Mouse (Mus musculus): ENCODE measurements around the gene Ccdc177. TPM values are rescaled to one million over a fixed set of nuclear protein-coding genes. Genes with fewer than 3 reads are reported as not detected.

Gene Ccdc177
- polyA plus RNA-seq, 1 experiment = not detected

GRCm38 (mm10) chr12:80801443-80801842 is 41.0 kb upstream of the Ccdc177 start:
- no peak for TF ChIP-seq USF1 (IDR thresholded peaks at IDR 0.05; ENCODE audit: low read depth)
- TF ChIP-seq CEBPB (IDR thresholded peaks at IDR 0.05; ENCODE audit: low read depth) = no peak
- no peak for TF ChIP-seq MYOG (IDR thresholded peaks at IDR 0.05; ENCODE audit: control insufficient read depth, extremely low read depth, insufficient read length)
- no peak for TF ChIP-seq CTCF (IDR thresholded peaks at IDR 0.05; ENCODE audit: control insufficient read depth, insufficient read depth, insufficient read length)
- no peak for TF ChIP-seq MAX (IDR thresholded peaks at IDR 0.05)
- TF ChIP-seq FOSL1 (IDR thresholded peaks at IDR 0.05; ENCODE audit: insufficient read depth, low read length, poor library complexity, severe bottlenecking) = no peak
- no peak for TF ChIP-seq MYOD1 (IDR thresholded peaks at IDR 0.05; ENCODE audit: control insufficient read depth, insufficient read length, low read depth)
- no peaks in the 10 kb centered on the region for H3K27me3 ChIP-seq (ENCODE audit: control insufficient read depth, insufficient read depth, insufficient read length)
- no peak overlapping the region for H3ac ChIP-seq (ENCODE audit: control insufficient read depth, insufficient read length, low read depth)
- peaks cover 80% of the 10 kb centered on the region for H3K79me3 ChIP-seq (ENCODE audit: low read depth)
- peaks cover 100% of the 10 kb centered on the region for H3K79me2 ChIP-seq (ENCODE audit: control insufficient read depth, insufficient read depth)
- H3K4me3 ChIP-seq (ENCODE audit: insufficient read depth, poor library complexity, severe bottlenecking) = no peak overlapping the region
- H3K36me3 ChIP-seq (ENCODE audit: control insufficient read depth, insufficient read depth) = no peaks in the 10 kb centered on the region

GRCm38 (mm10) chr12:80800156-80800555 is 39.7 kb upstream of the Ccdc177 start:
- H3K36me3 ChIP-seq (ENCODE audit: control insufficient read depth, insufficient read depth) = no peaks in the 10 kb centered on the region
- no peak for TF ChIP-seq CTCF (IDR thresholded peaks at IDR 0.05; ENCODE audit: control insufficient read depth, insufficient read depth, insufficient read length)
- no peak for TF ChIP-seq USF1 (IDR thresholded peaks at IDR 0.05; ENCODE audit: low read depth)
- no peak for TF ChIP-seq FOSL1 (IDR thresholded peaks at IDR 0.05; ENCODE audit: insufficient read depth, low read length, poor library complexity, severe bottlenecking)
- TF ChIP-seq MAX (IDR thresholded peaks at IDR 0.05) = no peak
- TF ChIP-seq CEBPB (IDR thresholded peaks at IDR 0.05; ENCODE audit: low read depth) = no peak
- no peak for TF ChIP-seq MYOD1 (IDR thresholded peaks at IDR 0.05; ENCODE audit: control insufficient read depth, insufficient read length, low read depth)
- TF ChIP-seq MYOG (IDR thresholded peaks at IDR 0.05; ENCODE audit: control insufficient read depth, extremely low read depth, insufficient read length) = no peak
- no peak overlapping the region for H3ac ChIP-seq (ENCODE audit: control insufficient read depth, insufficient read length, low read depth)
- peaks cover 83% of the 10 kb centered on the region for H3K79me3 ChIP-seq (ENCODE audit: low read depth)
- H3K4me3 ChIP-seq (ENCODE audit: insufficient read depth, poor library complexity, severe bottlenecking) = no peak overlapping the region
- no peaks in the 10 kb centered on the region for H3K27me3 ChIP-seq (ENCODE audit: control insufficient read depth, insufficient read depth, insufficient read length)
- H3K79me2 ChIP-seq (ENCODE audit: control insufficient read depth, insufficient read depth) = peaks cover 100% of the 10 kb centered on the region

GRCm38 (mm10) chr12:80798271-80798670 is 37.8 kb upstream of the Ccdc177 start:
- no peak for TF ChIP-seq USF1 (IDR thresholded peaks at IDR 0.05; ENCODE audit: low read depth)
- no peak for TF ChIP-seq CTCF (IDR thresholded peaks at IDR 0.05; ENCODE audit: control insufficient read depth, insufficient read depth, insufficient read length)
- TF ChIP-seq MYOG (IDR thresholded peaks at IDR 0.05; ENCODE audit: control insufficient read depth, extremely low read depth, insufficient read length) = no peak
- TF ChIP-seq MAX (IDR thresholded peaks at IDR 0.05) = no peak
- TF ChIP-seq MYOD1 (IDR thresholded peaks at IDR 0.05; ENCODE audit: control insufficient read depth, insufficient read length, low read depth) = no peak
- TF ChIP-seq FOSL1 (IDR thresholded peaks at IDR 0.05; ENCODE audit: insufficient read depth, low read length, poor library complexity, severe bottlenecking) = no peak
- TF ChIP-seq CEBPB (IDR thresholded peaks at IDR 0.05; ENCODE audit: low read depth) = no peak
- H3K79me2 ChIP-seq (ENCODE audit: control insufficient read depth, insufficient read depth) = peaks cover 100% of the 10 kb centered on the region
- H3K27me3 ChIP-seq (ENCODE audit: control insufficient read depth, insufficient read depth, insufficient read length) = no peaks in the 10 kb centered on the region
- no peak overlapping the region for H3K4me3 ChIP-seq (ENCODE audit: insufficient read depth, poor library complexity, severe bottlenecking)
- H3K79me3 ChIP-seq (ENCODE audit: low read depth) = peaks cover 90% of the 10 kb centered on the region
- H3K36me3 ChIP-seq (ENCODE audit: control insufficient read depth, insufficient read depth) = peaks cover 7% of the 10 kb centered on the region
- H3ac ChIP-seq (ENCODE audit: control insufficient read depth, insufficient read length, low read depth) = no peak overlapping the region

DNA sequence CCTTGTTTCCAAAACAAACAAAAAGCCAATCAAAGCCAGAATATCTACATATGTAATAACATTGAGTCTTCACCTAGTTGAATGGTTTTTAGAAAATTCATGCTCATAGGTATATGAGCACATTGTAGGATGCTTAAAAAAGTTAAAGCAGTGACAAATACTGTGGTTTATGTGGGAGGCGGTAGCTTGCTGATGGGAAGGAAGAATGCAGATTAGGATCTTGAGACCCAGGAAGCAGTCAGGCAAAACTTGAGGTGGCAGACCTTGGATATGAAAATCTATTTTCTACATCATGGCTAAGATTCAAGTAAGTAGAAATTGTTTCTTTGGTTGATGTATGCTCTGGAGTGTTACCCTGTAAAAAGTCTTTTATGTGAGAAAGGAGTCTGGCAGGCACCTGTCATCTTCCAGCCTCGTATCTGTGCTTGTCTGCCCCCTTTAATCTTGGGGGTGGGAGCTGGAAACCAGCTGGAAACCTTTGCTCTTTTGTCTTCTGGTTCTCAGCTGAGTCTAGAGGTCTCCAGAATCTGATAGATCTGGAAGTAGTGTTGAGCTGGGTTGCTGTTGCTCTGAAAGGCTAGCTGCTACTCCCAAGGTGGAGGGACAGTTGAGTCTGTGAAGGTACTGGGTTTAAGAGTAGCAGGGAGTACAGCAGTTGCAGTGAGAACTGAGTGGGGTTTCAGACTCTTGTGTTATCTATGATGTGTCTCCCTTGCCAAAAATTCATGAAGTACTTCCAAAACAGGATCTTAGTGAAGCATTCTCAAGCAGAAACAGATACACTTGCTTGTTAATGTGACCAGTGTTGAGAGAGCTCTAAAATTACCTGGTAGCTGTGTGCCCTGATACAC is 34.7 kb upstream of the Ccdc177 start:
- Histone ChIP-seq H3K36me3 (ENCODE audit: control insufficient read depth, insufficient read depth) (peaks cover 10% of the 10 kb centered on the region), H3ac (ENCODE audit: control insufficient read depth, insufficient read length, low read depth) (no peak overlapping the region), H3K79me3 (ENCODE audit: low read depth) (peaks cover 85% of the 10 kb centered on the region), H3K79me2 (ENCODE audit: control insufficient read depth, insufficient read depth) (peaks cover 97% of the 10 kb centered on the region), H3K4me3 (ENCODE audit: insufficient read depth, poor library complexity, severe bottlenecking) (no peak overlapping the region), H3K27me3 (ENCODE audit: control insufficient read depth, insufficient read depth, insufficient read length) (no peaks in the 10 kb centered on the region)
- TF ChIP-seq MYOG (IDR thresholded peaks at IDR 0.05; ENCODE audit: control insufficient read depth, extremely low read depth, insufficient read length) = no peak

GRCm38 (mm10) chr12:80794522-80794921 is 34.0 kb upstream of the Ccdc177 start:
- H3K4me3 ChIP-seq (ENCODE audit: insufficient read depth, poor library complexity, severe bottlenecking) = no peak overlapping the region
- peaks cover 10% of the 10 kb centered on the region for H3K36me3 ChIP-seq (ENCODE audit: control insufficient read depth, insufficient read depth)
- H3ac ChIP-seq (ENCODE audit: control insufficient read depth, insufficient read length, low read depth) = no peak overlapping the region
- H3K79me3 ChIP-seq (ENCODE audit: low read depth) = peaks cover 80% of the 10 kb centered on the region
- peaks cover 91% of the 10 kb centered on the region for H3K79me2 ChIP-seq (ENCODE audit: control insufficient read depth, insufficient read depth)
- no peaks in the 10 kb centered on the region for H3K27me3 ChIP-seq (ENCODE audit: control insufficient read depth, insufficient read depth, insufficient read length)
- no peak for TF ChIP-seq MYOD1 (IDR thresholded peaks at IDR 0.05; ENCODE audit: control insufficient read depth, insufficient read length, low read depth)
- no peak for TF ChIP-seq FOSL1 (IDR thresholded peaks at IDR 0.05; ENCODE audit: insufficient read depth, low read length, poor library complexity, severe bottlenecking)
- no peak for TF ChIP-seq CTCF (IDR thresholded peaks at IDR 0.05; ENCODE audit: control insufficient read depth, insufficient read depth, insufficient read length)
- TF ChIP-seq MAX (IDR thresholded peaks at IDR 0.05) = no peak
- no peak for TF ChIP-seq MYOG (IDR thresholded peaks at IDR 0.05; ENCODE audit: control insufficient read depth, extremely low read depth, insufficient read length)
- TF ChIP-seq USF1 (IDR thresholded peaks at IDR 0.05; ENCODE audit: low read depth) = no peak
- no peak for TF ChIP-seq CEBPB (IDR thresholded peaks at IDR 0.05; ENCODE audit: low read depth)
